ENCODE assay signal across 8 mouse cellular contexts in the genomic region with DNA sequence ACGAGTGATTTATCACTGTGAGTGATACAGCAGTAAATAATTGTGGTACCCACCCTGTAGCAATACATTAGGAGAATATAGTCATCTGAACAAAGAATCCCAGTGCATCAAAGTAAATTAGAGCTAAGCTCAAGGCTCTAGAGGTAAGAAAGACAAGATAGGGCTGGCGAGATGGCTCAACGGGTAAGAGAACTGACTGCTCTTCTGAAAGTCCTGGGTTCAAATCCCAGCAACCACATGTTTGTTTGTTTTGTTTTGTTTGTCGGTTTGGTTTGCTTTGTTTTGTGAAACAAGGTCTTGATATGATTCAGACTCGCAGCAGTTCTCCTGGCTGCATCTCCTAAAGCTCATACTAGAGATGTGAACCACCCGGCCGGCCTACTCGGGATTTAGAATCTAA. TPM values are rescaled to one million over a fixed set of nuclear protein-coding genes. Genes with fewer than 3 reads are reported as not detected.
A peak's percentile ranks its signal among the peaks of the same experiment; 100 is the strongest.
DNase-seq lines count a peak whose midpoint lies in the region; ATAC-seq and TF ChIP-seq lines count a peak whose summit lies in the region.

No protein-coding gene starts in this region.

- peak overlapping the region; percentile 44 to 94 for H3K4me3 ChIP-seq in MEL (ENCODE audit: control insufficient read depth in 1 of 2, insufficient read depth in 1 of 2, low read depth in 2 of 2, low read length in 2 of 2)
- H3K4me3 ChIP-seq in liver, embryonic 12.5 days: peak overlapping the region; percentile 74; the same call in 1 of the 2 replicates

- no peak for TF ChIP-seq RAD21 in MEL (IDR thresholded peaks at IDR 0.05; ENCODE audit: low read depth, low read length)

- peaks cover 0 to 10% of the 10 kb centered on the region in 2 experiments; a peak in 2 of 4 replicates for H3K36me3 ChIP-seq in MEL (ENCODE audit: control insufficient read depth in 1 of 2, insufficient read depth in 2 of 2, low read length in 2 of 2)
- H3K36me3 ChIP-seq in liver, embryonic 12.5 days: no peaks in the 10 kb centered on the region

- H3K79me2 ChIP-seq in MEL (ENCODE audit: control insufficient read depth, insufficient read depth, low read length, poor library complexity): peaks cover 3% of the 10 kb centered on the region; the same call in 1 of the 2 replicates

- H3K9ac ChIP-seq in MEL (ENCODE audit: control insufficient read depth, low read depth, low read length, poor library complexity, severe bottlenecking): peak overlapping the region; percentile 45; the same call in 1 of the 2 replicates
- H3K9ac ChIP-seq in liver, embryonic 12.5 days: no peak overlapping the region

- H3K9me3 ChIP-seq in MEL (replicated peaks; ENCODE audit: insufficient read depth, low read length): no peaks in the 10 kb centered on the region
- H3K9me3 ChIP-seq in liver, embryonic 12.5 days (replicated peaks): no peaks in the 10 kb centered on the region

- DNase-seq in heart, adult 11 months: peak; percentile 65
- DNase-seq in heart, adult 9 months (ENCODE audit: low spot score in 2 of 2): no peak
- peak; percentile 7 for DNase-seq in lung, postnatal 10 days
- DNase-seq in lung, postnatal 14 days: no peak
- DNase-seq in MEL (ENCODE audit: low read depth, low spot score): peak; percentile 36
- DNase-seq in ovary, postnatal 14 days (ENCODE audit: low spot score): no peak
- no peak for DNase-seq in gastrocnemius, postnatal 14 days

- H3K4me2 ChIP-seq in liver, embryonic 12.5 days: peak overlapping the region; percentile 81

- H3K27me3 ChIP-seq in MEL (ENCODE audit: control insufficient read depth in 1 of 2, insufficient read depth in 2 of 2, low read length in 2 of 2): no peaks in the 10 kb centered on the region
- no peaks in the 10 kb centered on the region for H3K27me3 ChIP-seq in liver, embryonic 12.5 days (replicated peaks)

- ATAC-seq in liver, embryonic 12.5 days: no peak

- no peak for TF ChIP-seq CTCF in MEL (IDR thresholded peaks at IDR 0.05 in 2 of 3, conservative IDR thresholded peaks at IDR 0.05 in 1 of 3; ENCODE audit: control insufficient read depth in 1 of 3, insufficient read depth in 1 of 3, low read depth in 2 of 3, low read length in 3 of 3, poor library complexity in 1 of 3, severe bottlenecking in 1 of 3)

- H3K4me1 ChIP-seq in MEL (ENCODE audit: control insufficient read depth in 1 of 2, insufficient read depth in 2 of 2, low read length in 2 of 2): peaks cover 0 to 8% of the 10 kb centered on the region in 2 experiments; a peak in 2 of 4 replicates
- peaks cover 7% of the 10 kb centered on the region; the same call in 1 of the 2 replicates for H3K4me1 ChIP-seq in liver, embryonic 12.5 days

- H3K27ac ChIP-seq in MEL (ENCODE audit: control insufficient read depth, low read depth, low read length): no peak overlapping the region
- no peak overlapping the region for H3K27ac ChIP-seq in liver, embryonic 12.5 days

- TF ChIP-seq POLR2A in MEL (IDR thresholded peaks at IDR 0.05; ENCODE audit: control insufficient read depth in 1 of 2, insufficient read depth in 1 of 2, low read depth in 1 of 2, low read length in 2 of 2, poor library complexity in 1 of 2): no peak

- intact Hi-C loops in gastrocnemius, postnatal 14 days (cut with DNase I; ENCODE audit: low total_unique reads): no loop called here

- 78% methylated on average over 8 of the region's 8 CpGs for WGBS in liver, embryonic 12.5 days (ENCODE audit: insufficient replicate concordance)

- no peak for TF ChIP-seq EP300 in MEL (IDR thresholded peaks at IDR 0.05; ENCODE audit: low read depth in 1 of 2, low read length in 2 of 2)

TF ChIP-seq in MEL, 35 proteins besides CTCF, POLR2A, EP300 and RAD21:
- TF ChIP-seq TBP (IDR thresholded peaks at IDR 0.05; ENCODE audit: low read depth, low read length) (peak; percentile 92), ZKSCAN1 (IDR thresholded peaks at IDR 0.05; ENCODE audit: low read depth, low read length) (no peak), KAT2A (conservative IDR thresholded peaks at IDR 0.05; ENCODE audit: low read depth, low read length) (no peak), MAX (IDR thresholded peaks at IDR 0.05; ENCODE audit: low read length) (no peak), NELFE (IDR thresholded peaks at IDR 0.05; ENCODE audit: low read depth, low read length) (no peak)

RNA-seq across cellular contexts. Expression of a gene that starts 21.2 kb away (rescaled TPM):
- total RNA-seq in MEL (2012; rRNA removed): not detected in 2 replicates
- under 1 TPM in 1 of 2 experiments, not detected in 1; 0.04 TPM for polyA plus RNA-seq in MEL (2012; ENCODE audit: insufficient read depth in 1 of 2, insufficient read length in 2 of 2, low read depth in 1 of 2, low replicate concordance in 2 of 2, missing spikeins in 1 of 2)
- 0.10 and 0.23 TPM in 2 replicates for polyA plus RNA-seq in liver, embryonic 12.5 days (2016; fragmentation: Nextera tagmentation; extraction: Ambion mirVana)
- 1 to 10 TPM; 7.0 to 10.0 TPM for total RNA-seq in gastrocnemius, postnatal 14 days (2021)

RNA-seq across cellular contexts. Expression of a gene that starts 27.3 kb away (rescaled TPM):
- total RNA-seq in MEL (2012; rRNA removed): 83.2 and 84.4 TPM in 2 replicates
- 10 to 100 TPM in 1 of 2 experiments, not detected in 1; 65.8 TPM for polyA plus RNA-seq in MEL (2012; ENCODE audit: insufficient read depth in 1 of 2, insufficient read length in 2 of 2, low read depth in 1 of 2, low replicate concordance in 2 of 2, missing spikeins in 1 of 2)
- polyA plus RNA-seq in liver, embryonic 12.5 days (2016; fragmentation: Nextera tagmentation; extraction: Ambion mirVana): 196 and 198 TPM in 2 replicates
- total RNA-seq in gastrocnemius, postnatal 14 days (2021): 100 to 1,000 TPM; 103 to 135 TPM

RNA-seq across cellular contexts. Expression of a gene that starts 47.7 kb away (rescaled TPM):
- total RNA-seq in MEL (2012; rRNA removed): not detected in 2 replicates
- polyA plus RNA-seq in MEL (2012; ENCODE audit: insufficient read depth in 1 of 2, insufficient read length in 2 of 2, low read depth in 1 of 2, low replicate concordance in 2 of 2, missing spikeins in 1 of 2): not detected
- 8.9 and 10.2 TPM in 2 replicates for polyA plus RNA-seq in liver, embryonic 12.5 days (2016; fragmentation: Nextera tagmentation; extraction: Ambion mirVana)
- total RNA-seq in gastrocnemius, postnatal 14 days (2021): 1 to 10 TPM; 3.3 to 3.7 TPM

Comparison
In these comparisons a context has a peak if more than half of its experiments do, and no peak if none do; other contexts are left out.
1. DNase-seq: peak in heart, adult 11 months (single experiment), lung, postnatal 10 days (single experiment) and MEL (single experiment); none in heart, adult 9 months (0 of 2), lung, postnatal 14 days (single experiment), ovary, postnatal 14 days (single experiment) and gastrocnemius, postnatal 14 days (single experiment).